Mouse (Mus musculus): ENCODE results near the gene Cd6. TPM values are rescaled to one million over a fixed set of nuclear protein-coding genes. Genes with fewer than 3 reads are reported as not detected.

The Cd6 gene
- polyA plus RNA-seq, 1 experiment from 2014 or later, result 0.08 TPM

- ATAC-seq (no peak), DNase-seq (ENCODE audit: low read depth, low spot score) (no peak)
- in situ Hi-C loops (cut with MboI; ENCODE audit: low pct_unique_long_range_greater_than_20kb), result no loop called here
- ChIA-PET POLR2A (no interaction called here), CTCF (no interaction called here)
- no peaks in the 10 kb centered on the region for H3K27me3 ChIP-seq
- TF ChIP-seq CTCF (IDR thresholded peaks at IDR 0.05), result no peak
These were observed 89.9 kb downstream of the Cd6 start for GRCm38 (mm10) chr19:10739916-10740315.

Other genes with a start within 250 kb of the Cd6 start
- 622 TPM for gene Ddb1, start 224.7 kb downstream of the Cd6 start, polyA plus RNA-seq (2021)
- gene Tkfc, start 224.4 kb downstream of the Cd6 start, polyA plus RNA-seq (2021), result 39.4 TPM
- 0.06 TPM for gene Vwce, start 195.8 kb downstream of the Cd6 start, polyA plus RNA-seq (2021)
- 0.06 TPM for gene Pga5, start 152.0 kb downstream of the Cd6 start, polyA plus RNA-seq (2021)
- 52.9 TPM for gene Vps37c, start 141.3 kb downstream of the Cd6 start, polyA plus RNA-seq (2021)
- gene Cd5, start 91.1 kb downstream of the Cd6 start, polyA plus RNA-seq (2021), result not detected
- gene Slc15a3, start 9.7 kb upstream of the Cd6 start, polyA plus RNA-seq (2021), result 0.26 TPM
- 114 TPM for gene Tmem132a, start 39.9 kb upstream of the Cd6 start, polyA plus RNA-seq (2021)
- 81.0 TPM for gene Tmem109, start 51.9 kb upstream of the Cd6 start, polyA plus RNA-seq (2021)
- 251 TPM for gene Prpf19, start 65.2 kb upstream of the Cd6 start, polyA plus RNA-seq (2021)
- 0.17 TPM for gene Zp1, start 90.6 kb upstream of the Cd6 start, polyA plus RNA-seq (2021)
- 0.21 TPM for gene Ptgdr2, start 107.1 kb upstream of the Cd6 start, polyA plus RNA-seq (2021)
- 21.1 TPM for gene Ccdc86, start 119.2 kb upstream of the Cd6 start, polyA plus RNA-seq (2021)
- gene Ms4a10, start 144.6 kb upstream of the Cd6 start, polyA plus RNA-seq (2021), result not detected
- not detected for gene Ms4a15, start 163.2 kb upstream of the Cd6 start, polyA plus RNA-seq (2021)
- gene Ms4a18, start 188.0 kb upstream of the Cd6 start, polyA plus RNA-seq (2021), result not detected